Mouse (Mus musculus) urinary bladder, postnatal 0 days (tissue): ENCODE data around the gene D7Ertd443e. TPM values are rescaled to one million over a fixed set of nuclear protein-coding genes. Genes with fewer than 3 reads are reported as not detected.

Experiments
- polyA plus RNA-seq: library from polyadenylated mRNA; unstranded; fragments of >200 nt; fragmentation: Nextera tagmentation; extraction: Ambion mirVana; gene quantifications from 2 replicates; pipeline ENCODE4 v1.2.1, GENCODE M21; 2015

D7Ertd443e gene
- 0.22 and 0.24 TPM in 2 replicates for polyA plus RNA-seq

DNA sequence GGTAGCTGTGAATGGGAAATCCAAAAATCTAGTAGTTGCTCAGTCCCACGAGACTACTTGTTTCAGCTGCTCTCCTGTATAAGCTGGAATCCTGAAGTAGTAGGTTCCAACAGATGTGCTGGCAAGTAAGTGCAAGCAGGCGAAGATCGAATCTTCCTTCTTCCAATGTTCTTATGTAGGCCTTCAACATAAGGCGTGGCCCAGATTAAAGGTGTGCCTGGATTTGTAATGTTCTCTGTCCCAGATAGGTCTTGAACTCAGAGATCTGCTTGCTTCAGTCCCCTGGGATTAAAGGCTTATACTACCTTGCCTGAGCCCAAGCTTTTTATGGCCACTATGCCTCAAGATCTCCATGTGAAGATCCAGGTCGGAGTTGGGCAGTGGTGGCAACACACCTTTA, at the start of gene D7Ertd443e:
Gene D7Ertd443e, minus strand, starts transcription at position 101 of the 400 bp plus-strand sequence.

DNA sequence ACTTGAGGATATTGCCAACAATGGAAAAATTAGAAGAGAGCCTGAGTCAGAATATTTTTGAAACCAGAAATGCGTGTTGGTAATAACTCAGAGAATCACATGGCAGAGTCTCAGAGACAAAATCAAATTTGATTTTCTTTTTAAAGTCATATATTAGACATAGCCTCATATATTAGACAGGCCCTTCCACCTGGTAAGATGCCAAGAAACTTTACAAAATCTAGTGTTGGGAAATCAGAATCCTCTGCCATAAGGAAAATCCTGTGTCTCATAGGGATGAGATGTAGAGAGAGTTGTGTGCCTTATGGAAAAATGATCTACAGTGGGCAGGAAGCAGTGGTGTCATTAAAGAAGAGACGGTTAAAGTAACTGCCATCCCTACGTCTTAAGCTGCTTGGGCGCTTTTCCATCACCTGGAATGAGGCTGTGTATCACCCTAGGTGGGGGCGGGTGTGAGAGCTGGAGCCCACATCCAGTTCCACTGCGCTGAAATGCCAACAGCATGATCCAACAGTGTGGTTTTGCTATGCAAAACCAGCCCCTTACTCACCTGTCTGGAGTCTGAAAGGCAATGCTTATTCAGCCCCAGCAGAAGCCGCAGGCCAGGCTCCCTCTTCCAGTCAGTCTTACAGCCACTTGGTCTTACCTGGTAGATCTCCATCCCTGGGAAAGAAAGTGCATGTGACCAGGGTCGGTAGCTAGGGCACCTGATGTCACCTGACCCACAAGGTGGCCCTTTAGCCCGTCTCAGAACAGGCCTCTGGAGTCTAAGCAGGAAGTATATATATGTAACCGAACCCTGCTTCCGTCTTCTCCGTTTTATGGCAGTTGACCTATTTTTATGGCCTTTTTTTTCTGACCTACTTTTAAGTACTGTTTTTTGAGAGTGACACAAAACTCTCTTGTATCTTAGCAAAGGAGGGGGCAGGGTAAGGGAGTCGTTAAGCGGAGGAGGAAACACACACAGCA, 153.8 kb downstream of the D7Ertd443e start, which contains the start of gene Adam12:
Gene Adam12, minus strand, starts transcription at position 769 of the 969 bp plus-strand sequence.

Other genes starting within 250 kb of the D7Ertd443e start
- 3.4 and 3.6 TPM in 2 replicates for gene Adam12, start 153.5 kb downstream of the D7Ertd443e start, polyA plus RNA-seq